Mouse (Mus musculus) thymus, postnatal 10 days (tissue): ENCODE measurements around the gene Ghdc.

Source experiments
- DNase-seq, 2 experiments: peaks; one replicate each; pipeline ENCODE4 v3.0.0; 2021; ENCODE audit warnings: low spot score in 2 of 2

The Ghdc gene

GRCm38 (mm10) chr11:100718462-100718861 lies 52.3 kb downstream of the Ghdc start:
- no peak for DNase-seq

- no peak for DNase-seq
Measured at GRCm38 (mm10) chr11:100716649-100717048, 54.1 kb downstream of the Ghdc start.
